Mouse (Mus musculus) midbrain, embryonic 15.5 days (tissue): ENCODE results near the gene Pappa. TPM values are rescaled to one million over a fixed set of nuclear protein-coding genes. Genes with fewer than 3 reads are reported as not detected.

Experiments
- ATAC-seq: fragments of 200-750 bp; cut with Nextera tagmentation; replicated peaks from 2 replicates; pipeline ENCODE4 v1.8.0; 2017; ENCODE audit warnings: moderate TSS enrichment
- H3K27ac ChIP-seq: fragments of 300-500 bp; sonication (generic); 2 replicates; pipeline ENCODE4 v1.5.1; 2015; ENCODE audit warnings: mild to moderate bottlenecking, inconsistent platforms
- H3K27me3 ChIP-seq: fragments of 300-500 bp; sonication (generic); replicated peaks from 2 replicates; pipeline ENCODE4 v1.6.1; 2015; ENCODE audit warnings: inconsistent platforms
- H3K36me3 ChIP-seq: fragments of 300-500 bp; sonication (generic); replicated peaks from 2 replicates; pipeline ENCODE4 v1.6.1; 2015; ENCODE audit warnings: inconsistent platforms
- H3K4me1 ChIP-seq: fragments of 300-500 bp; sonication (generic); 2 replicates; pipeline ENCODE4 v1.6.1; 2015; ENCODE audit warnings: inconsistent platforms
- H3K4me2 ChIP-seq: fragments of 300-500 bp; sonication (generic); 2 replicates; pipeline ENCODE4 v1.6.1; 2015; ENCODE audit warnings: inconsistent platforms, mild to moderate bottlenecking, moderate library complexity
- H3K4me3 ChIP-seq: fragments of 300-500 bp; sonication (generic); 2 replicates; pipeline ENCODE4 v1.5.1; 2015; ENCODE audit warnings: mild to moderate bottlenecking, inconsistent platforms
- H3K9ac ChIP-seq: fragments of 300-500 bp; sonication (generic); 2 replicates; pipeline ENCODE4 v1.6.1; 2015; ENCODE audit warnings: mild to moderate bottlenecking, inconsistent platforms
- H3K9me3 ChIP-seq: fragments of 300-500 bp; sonication (generic); 2 replicates; pipeline ENCODE4 v1.6.1; 2016; ENCODE audit warnings: inconsistent platforms
- WGBS: fragments of 180-500 bp; shearing (Covaris S2); methylation state at CpG from one replicate; pipeline ENCODE4 v1.1.7; 2015; ENCODE audit warnings: mixed read lengths; 5-methylcytosine and 5-hydroxymethylcytosine counted together
- polyA plus RNA-seq: library from polyadenylated mRNA; unstranded; fragments of >200 nt; fragmentation: Nextera tagmentation; extraction: Ambion mirVana; gene quantifications from 2 replicates; pipeline ENCODE4 v1.2.1, GENCODE M21; 2015

The Pappa gene
- polyA plus RNA-seq, 1 experiment from 2014 or later, result 0.92 TPM

DNA sequence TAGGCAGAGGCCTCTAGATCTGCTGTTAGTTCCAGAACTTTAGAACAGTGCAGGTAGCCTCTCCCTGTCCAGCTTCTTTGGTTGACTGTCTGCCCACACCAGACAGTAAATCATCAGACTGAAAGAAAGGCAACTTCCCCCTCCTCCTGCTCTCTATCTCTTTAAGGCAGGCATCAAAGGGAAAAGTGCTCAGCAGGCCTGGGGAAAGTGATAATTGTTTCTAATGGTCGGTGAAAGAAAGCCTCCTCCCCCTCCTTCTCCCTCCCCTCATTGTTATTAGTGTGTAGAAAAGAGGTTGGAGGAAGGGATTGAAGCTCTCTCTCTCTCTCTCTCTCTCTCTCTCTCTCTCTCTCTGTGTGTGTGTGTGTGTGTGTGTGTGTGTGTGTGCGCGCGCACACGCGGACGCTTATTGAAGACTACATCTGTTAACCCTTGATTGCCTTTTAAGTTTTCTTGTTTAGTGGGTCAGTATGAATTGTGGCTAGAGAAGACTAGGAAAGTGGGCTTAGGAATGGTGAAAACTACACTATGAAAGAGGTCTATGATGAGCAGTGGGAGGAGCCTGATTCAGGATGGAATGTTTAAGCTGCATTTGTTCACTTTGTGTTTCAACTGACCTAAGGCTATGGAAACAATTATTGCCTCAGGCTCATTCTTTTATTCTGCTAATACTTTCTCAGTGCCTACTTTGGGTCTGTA lies 156.2 kb downstream of the Pappa start:
- Histone ChIP-seq H3K4me3 (no peak overlapping the region), H3K9ac (no peak overlapping the region), H3K36me3 (no peaks in the 10 kb centered on the region), H3K9me3 (no peaks in the 10 kb centered on the region), H3K4me1 (peaks cover 13% of the 10 kb centered on the region), H3K4me2 (no peak overlapping the region), H3K27ac (no peak overlapping the region), H3K27me3 (no peaks in the 10 kb centered on the region)
- peak; percentile 77 for ATAC-seq
- 1% methylated on average over 7 of the region's 7 CpGs for WGBS

DNA sequence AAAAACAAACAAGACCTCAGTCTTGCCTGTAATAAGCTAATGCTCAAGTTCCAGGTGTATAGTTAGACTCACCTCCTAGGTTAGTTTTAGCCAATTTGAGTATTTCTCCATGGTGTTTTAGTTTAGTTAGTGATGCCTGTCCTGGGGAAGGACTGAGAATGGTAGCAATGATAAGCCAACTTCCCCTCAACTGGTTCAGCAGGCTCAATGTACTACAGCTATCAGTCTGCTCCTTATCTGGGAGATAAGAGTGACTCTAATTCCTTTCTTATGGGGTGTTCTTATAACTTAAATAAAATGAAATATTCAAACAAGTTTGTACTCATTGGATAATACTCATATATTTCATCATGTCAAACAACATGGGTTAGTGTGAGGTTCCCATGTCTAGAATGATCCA lies 156.9 kb downstream of the Pappa start:
- H3K36me3 ChIP-seq, result no peaks in the 10 kb centered on the region
- H3K27me3 ChIP-seq, result no peaks in the 10 kb centered on the region
- no peak overlapping the region for H3K27ac ChIP-seq
- H3K9me3 ChIP-seq, result no peaks in the 10 kb centered on the region
- no peak overlapping the region for H3K4me3 ChIP-seq
- no peak for ATAC-seq
- H3K4me1 ChIP-seq, result peaks cover 13% of the 10 kb centered on the region
- no peak overlapping the region for H3K9ac ChIP-seq
- H3K4me2 ChIP-seq, result no peak overlapping the region

DNA sequence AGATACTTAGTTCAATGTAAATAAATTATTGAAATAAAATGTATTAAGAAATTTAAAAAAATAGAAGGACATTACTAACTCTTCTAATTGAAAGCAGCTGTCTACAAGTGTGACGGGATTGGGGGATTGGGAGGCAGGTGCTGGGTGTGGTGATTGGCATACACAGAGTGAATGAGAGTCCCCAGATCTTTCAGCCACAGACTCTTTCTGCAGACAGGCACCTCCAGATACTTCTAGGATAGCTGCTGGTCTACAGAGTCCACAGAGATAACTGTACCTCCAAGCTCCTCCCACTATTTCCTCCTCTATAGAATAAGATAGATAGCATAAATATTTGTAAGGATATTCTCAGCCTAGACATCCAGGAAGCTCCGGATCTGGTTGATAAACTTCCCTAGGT lies 159.6 kb downstream of the Pappa start:
- no peaks in the 10 kb centered on the region for H3K9me3 ChIP-seq
- H3K4me3 ChIP-seq, result no peak overlapping the region
- peaks cover 9% of the 10 kb centered on the region for H3K4me1 ChIP-seq
- WGBS, result 93% methylated on average over 2 of the region's 2 CpGs
- no peak overlapping the region for H3K27ac ChIP-seq
- no peak overlapping the region for H3K9ac ChIP-seq
- no peaks in the 10 kb centered on the region for H3K27me3 ChIP-seq
- no peak for ATAC-seq
- no peaks in the 10 kb centered on the region for H3K36me3 ChIP-seq
- no peak overlapping the region for H3K4me2 ChIP-seq

DNA sequence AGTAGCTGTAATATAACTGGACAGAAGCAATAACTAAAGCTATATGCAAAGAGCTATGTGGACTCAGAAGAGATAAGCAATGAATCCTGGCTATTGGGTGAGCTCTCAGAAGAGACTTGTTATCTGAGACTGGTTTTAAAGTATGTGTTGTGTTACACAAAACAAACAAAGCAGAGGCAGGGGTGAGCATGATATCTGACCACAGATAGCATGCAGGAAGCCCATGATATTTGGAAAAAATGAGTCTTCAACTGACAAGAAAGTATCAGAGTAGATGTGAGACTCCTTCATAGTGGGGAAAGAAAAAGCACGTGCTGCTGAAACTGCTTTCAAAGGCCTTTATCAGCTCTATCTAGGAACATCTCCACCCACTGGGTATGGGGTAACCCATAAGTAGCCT lies 161.2 kb downstream of the Pappa start:
- peaks cover 3% of the 10 kb centered on the region; the same call in 1 of the 2 replicates for H3K27me3 ChIP-seq
- H3K9me3 ChIP-seq, result no peaks in the 10 kb centered on the region
- no peak overlapping the region for H3K27ac ChIP-seq
- no peaks in the 10 kb centered on the region for H3K36me3 ChIP-seq
- no peak overlapping the region for H3K4me2 ChIP-seq
- no peak overlapping the region for H3K9ac ChIP-seq
- no peak for ATAC-seq
- peaks cover 1% of the 10 kb centered on the region; the same call in 1 of the 2 replicates for H3K4me1 ChIP-seq
- whole genome bisulfite sequencing, result 90% methylated on average over 1 of the region's 1 CpGs
- H3K4me3 ChIP-seq, result no peak overlapping the region

DNA sequence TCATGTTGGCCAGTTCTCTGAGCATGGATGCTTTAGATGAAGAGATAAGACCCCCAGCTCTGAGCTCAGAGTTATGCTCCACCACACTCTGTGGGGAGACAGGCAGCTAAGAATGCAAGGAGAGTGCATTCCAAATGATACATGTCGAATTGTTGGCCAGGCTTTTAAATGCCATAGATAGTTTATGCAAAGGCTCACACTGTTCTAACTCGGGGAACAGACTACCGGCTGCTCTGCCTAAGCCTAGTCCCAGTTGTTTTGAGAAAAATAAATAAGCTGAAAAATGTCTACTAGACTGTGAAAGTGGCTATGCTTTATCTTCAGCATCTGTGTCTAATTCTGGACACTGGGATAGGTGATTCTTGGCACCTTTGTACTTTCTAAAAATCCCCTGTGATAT lies 165.3 kb downstream of the Pappa start:
- H3K4me3 ChIP-seq, result no peak overlapping the region
- 41% methylated on average over 3 of the region's 3 CpGs for WGBS
- ATAC-seq, result no peak

DNA sequence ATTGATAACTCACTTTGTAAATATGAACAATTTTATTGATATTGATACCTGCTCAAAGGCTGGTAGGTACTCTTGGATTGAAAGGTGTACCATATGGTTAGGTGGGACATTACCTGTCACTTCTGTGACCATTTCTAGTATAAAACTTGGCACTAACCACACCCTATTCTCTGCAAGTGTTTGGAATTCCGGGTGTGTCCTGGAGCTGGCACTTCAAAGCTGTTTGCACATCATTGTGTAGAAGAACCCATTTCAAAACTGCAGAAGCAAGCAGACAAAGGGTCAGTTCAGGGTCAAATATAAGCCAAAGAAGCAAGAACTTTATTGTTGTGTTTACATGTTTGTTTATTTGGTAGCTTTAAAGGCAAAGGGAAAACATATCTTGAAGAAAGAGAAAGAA lies 171.8 kb downstream of the Pappa start:
- ATAC-seq, result no peak
- no peak overlapping the region for H3K9ac ChIP-seq
- peaks cover 11% of the 10 kb centered on the region for H3K27me3 ChIP-seq
- no peaks in the 10 kb centered on the region for H3K4me1 ChIP-seq
- H3K4me3 ChIP-seq, result no peak overlapping the region
- no peak overlapping the region for H3K4me2 ChIP-seq
- no peaks in the 10 kb centered on the region for H3K36me3 ChIP-seq
- no peak overlapping the region for H3K27ac ChIP-seq
- no peaks in the 10 kb centered on the region for H3K9me3 ChIP-seq
- 61% methylated on average over 1 of the region's 1 CpGs for WGBS

More for the DNA sequence above, 165.3 kb downstream of the Pappa start:
- Histone ChIP-seq H3K9ac (no peak overlapping the region), H3K9me3 (no peaks in the 10 kb centered on the region), H3K27me3 (peaks cover 10% of the 10 kb centered on the region; the same call in 1 of the 2 replicates), H3K27ac (no peak overlapping the region), H3K4me1 (no peaks in the 10 kb centered on the region), H3K4me2 (no peak overlapping the region), H3K36me3 (no peaks in the 10 kb centered on the region)

DNA sequence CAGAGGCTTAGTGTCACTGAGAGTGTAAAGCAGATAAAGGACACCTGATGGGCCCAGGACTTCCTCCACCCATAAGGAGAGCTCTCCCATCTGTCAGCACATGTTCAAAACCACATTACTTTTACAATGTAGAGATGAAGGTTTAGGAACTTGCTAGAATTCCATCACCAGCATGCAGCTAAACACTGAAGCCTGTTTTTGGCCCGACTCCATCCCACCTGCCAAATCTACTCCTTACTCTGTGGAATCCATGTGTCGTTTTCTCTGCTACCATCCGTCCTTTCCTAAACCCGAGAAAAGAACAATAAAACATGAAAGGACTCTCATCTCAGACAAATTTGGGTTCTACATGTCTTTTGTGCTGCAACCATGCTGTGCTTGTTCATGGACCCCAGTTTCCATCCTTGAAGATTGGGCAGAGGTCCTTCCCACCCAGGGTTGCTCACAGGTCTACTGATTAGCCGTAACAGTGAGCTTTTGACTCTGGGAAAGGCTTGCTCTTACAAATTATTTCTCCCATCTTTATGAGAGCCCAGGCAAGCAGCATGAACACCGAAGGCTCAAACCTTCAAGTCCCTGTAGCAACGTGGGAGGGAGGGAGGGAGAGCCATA lies 172.5 kb downstream of the Pappa start:
- Histone ChIP-seq H3K9ac (no peak overlapping the region), H3K9me3 (no peaks in the 10 kb centered on the region), H3K36me3 (no peaks in the 10 kb centered on the region), H3K27ac (no peak overlapping the region), H3K4me2 (no peak overlapping the region), H3K4me3 (no peak overlapping the region), H3K4me1 (no peaks in the 10 kb centered on the region), H3K27me3 (peaks cover 11% of the 10 kb centered on the region)
- 15% methylated on average over 7 of the region's 7 CpGs for WGBS
- no peak for ATAC-seq

DNA sequence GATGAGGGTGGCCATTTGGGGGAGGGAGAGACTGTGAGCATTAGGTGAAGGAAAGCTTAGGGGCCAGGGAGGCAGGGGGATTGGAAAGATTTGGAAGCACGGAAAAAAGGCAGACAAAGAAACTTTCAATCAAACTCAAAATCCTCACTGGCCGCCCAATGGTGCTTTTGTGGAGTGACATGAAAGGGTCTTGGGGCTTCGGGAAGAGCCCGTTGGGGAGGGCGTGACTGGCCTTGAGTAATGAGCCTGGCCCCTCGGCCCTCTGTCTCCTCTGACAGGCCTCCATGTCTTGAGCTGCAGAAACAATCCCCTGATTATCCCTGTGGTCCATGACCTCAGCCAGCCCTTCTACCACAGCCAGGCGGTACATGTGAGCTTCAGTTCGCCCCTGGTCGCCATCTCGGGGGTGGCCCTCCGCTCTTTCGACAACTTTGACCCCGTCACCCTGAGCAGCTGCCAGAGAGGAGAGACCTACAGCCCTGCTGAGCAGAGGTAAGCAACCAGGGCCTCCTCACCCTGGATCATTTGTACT lies 173.1 kb downstream of the Pappa start:
- no peak overlapping the region for H3K4me3 ChIP-seq
- H3K27me3 ChIP-seq, result peaks cover 11% of the 10 kb centered on the region
- no peak overlapping the region for H3K27ac ChIP-seq
- no peaks in the 10 kb centered on the region for H3K9me3 ChIP-seq
- ATAC-seq, result peak; percentile 87
- no peaks in the 10 kb centered on the region for H3K36me3 ChIP-seq
- WGBS, result 6% methylated on average over 13 of the region's 13 CpGs
- H3K9ac ChIP-seq, result no peak overlapping the region
- H3K4me2 ChIP-seq, result no peak overlapping the region
- no peaks in the 10 kb centered on the region for H3K4me1 ChIP-seq

DNA sequence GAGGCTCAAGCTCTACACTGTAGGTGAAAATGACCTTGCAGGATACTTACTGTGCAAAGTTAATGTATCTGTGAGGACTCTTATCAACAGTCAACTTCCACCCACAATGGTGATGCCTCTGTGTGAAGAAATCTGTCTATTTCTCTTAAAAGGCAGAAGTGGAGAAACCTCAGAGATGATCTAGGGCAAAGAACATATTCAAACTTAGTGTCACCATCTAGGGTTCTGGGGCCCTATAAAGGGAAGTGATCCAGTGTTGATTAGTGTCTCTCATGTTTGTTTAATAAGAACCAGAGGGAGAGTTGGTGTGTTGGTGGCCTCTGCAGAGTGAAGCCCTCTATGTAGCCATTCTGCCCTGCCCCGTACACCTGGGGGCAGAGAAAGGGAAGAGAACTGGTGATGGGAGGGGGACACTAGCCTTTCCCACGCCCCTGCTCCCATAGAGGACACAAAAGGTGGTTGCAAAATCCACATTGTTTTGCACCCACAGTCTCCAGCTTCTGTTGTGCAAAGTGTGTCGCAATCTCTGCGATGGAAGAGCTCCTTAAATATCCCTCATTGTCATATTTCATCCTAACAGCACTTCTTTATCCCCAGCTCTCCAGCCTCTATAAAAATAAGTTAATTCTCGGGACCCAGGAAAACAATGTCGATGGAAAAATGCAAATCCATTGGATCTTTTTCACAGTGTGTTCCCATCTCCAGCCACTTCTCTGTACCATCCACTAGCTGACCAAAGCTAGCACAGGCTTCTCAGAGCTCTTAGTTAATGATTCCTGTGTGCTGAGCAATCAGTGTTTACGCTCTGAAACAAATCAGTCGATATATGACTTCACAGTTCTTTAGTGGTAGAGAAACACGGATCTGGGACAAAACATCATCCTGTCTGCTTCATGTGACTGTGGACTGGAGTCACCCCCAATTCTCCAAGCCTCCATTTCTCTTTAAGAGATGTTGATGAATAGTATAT lies 174.5 kb downstream of the Pappa start:
- ATAC-seq, result no peak
- Histone ChIP-seq H3K4me1 (no peaks in the 10 kb centered on the region), H3K27me3 (peaks cover 11% of the 10 kb centered on the region), H3K9ac (no peak overlapping the region), H3K36me3 (no peaks in the 10 kb centered on the region), H3K9me3 (no peaks in the 10 kb centered on the region), H3K4me3 (no peak overlapping the region), H3K4me2 (no peak overlapping the region), H3K27ac (no peak overlapping the region)
- WGBS, result 66% methylated on average over 9 of the region's 9 CpGs

DNA sequence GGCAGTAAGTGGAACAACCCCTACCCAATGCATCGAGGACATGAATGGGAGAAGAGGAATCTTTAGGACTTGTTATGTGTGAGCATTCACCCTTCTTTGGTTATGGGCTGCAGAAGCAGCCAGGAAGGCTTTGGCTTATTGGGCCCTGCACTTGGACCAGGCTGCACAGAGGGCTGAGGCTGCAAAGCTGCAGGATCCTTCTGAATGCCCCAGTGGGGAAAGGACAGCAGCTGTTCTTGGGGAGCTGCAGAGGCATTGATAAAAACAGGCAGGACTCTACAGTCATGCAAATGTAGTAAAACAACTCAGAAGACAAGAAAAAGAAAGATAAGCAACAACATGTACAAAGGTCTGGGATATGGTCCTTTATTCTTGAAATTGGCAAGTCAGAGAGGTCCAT lies 175.4 kb downstream of the Pappa start:
- H3K27ac ChIP-seq, result no peak overlapping the region
- no peak overlapping the region for H3K9ac ChIP-seq
- WGBS, result 57% methylated on average over 1 of the region's 1 CpGs
- H3K4me2 ChIP-seq, result no peak overlapping the region
- ATAC-seq, result no peak
- no peaks in the 10 kb centered on the region for H3K4me1 ChIP-seq
- H3K4me3 ChIP-seq, result no peak overlapping the region
- H3K36me3 ChIP-seq, result no peaks in the 10 kb centered on the region
- H3K9me3 ChIP-seq, result no peaks in the 10 kb centered on the region
- H3K27me3 ChIP-seq, result peaks cover 4% of the 10 kb centered on the region

DNA sequence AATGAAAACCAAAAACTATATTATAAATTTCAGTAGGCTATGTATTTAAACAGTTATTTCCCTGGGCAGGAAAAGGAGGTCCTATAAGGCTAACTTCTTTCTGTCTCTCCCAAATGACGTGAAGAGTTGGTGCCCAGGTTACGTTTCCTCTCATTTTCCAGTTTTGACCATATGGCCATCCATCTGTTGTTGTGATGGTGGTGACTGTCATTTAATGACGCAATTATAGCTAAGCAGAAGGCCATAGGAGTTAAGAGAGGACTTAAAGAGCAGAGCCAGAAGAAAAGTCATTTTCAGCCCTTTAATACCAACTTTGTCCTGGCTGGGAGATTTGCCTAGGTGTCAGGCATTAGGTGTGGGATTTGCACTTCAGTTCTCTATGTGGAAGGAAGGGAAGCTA lies 176.5 kb downstream of the Pappa start:
- no peak overlapping the region for H3K4me3 ChIP-seq
- no peak overlapping the region for H3K27ac ChIP-seq
- no peaks in the 10 kb centered on the region for H3K36me3 ChIP-seq
- ATAC-seq, result no peak
- H3K9ac ChIP-seq, result no peak overlapping the region
- H3K27me3 ChIP-seq, result no peaks in the 10 kb centered on the region; the same call in 1 of the 2 replicates
- WGBS, result 75% methylated on average over 3 of the region's 3 CpGs
- no peaks in the 10 kb centered on the region for H3K4me1 ChIP-seq
- no peak overlapping the region for H3K4me2 ChIP-seq
- H3K9me3 ChIP-seq, result no peaks in the 10 kb centered on the region

DNA sequence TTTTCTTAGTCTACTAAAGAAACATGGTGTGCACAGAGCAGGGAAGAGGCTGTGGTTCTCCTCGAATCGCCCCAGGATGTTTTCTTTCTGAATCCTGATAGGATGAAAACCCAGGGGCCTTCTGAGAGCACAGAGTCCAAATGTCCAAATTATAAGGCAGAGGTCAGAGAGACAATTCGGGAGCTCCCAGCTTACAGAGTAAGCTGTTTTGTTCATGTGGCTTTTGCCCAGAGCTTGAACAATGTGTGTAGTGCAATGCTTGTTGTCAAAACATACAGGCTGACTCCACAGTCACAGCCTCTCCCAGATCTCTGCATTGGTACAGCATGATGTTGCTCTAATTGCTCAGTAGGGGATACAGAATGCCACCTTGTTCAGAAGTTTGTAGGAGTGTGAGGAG lies 178.7 kb downstream of the Pappa start:
- Histone ChIP-seq H3K9me3 (no peaks in the 10 kb centered on the region), H3K4me1 (no peaks in the 10 kb centered on the region), H3K27me3 (no peaks in the 10 kb centered on the region), H3K4me3 (no peak overlapping the region), H3K4me2 (no peak overlapping the region), H3K36me3 (no peaks in the 10 kb centered on the region), H3K27ac (no peak overlapping the region), H3K9ac (no peak overlapping the region)
- no peak for ATAC-seq
- 70% methylated on average over 3 of the region's 3 CpGs for WGBS
